Mouse (Mus musculus): ENCODE measurements around the gene Ror1.

- TF ChIP-seq CTCF (IDR thresholded peaks at IDR 0.05; ENCODE audit: low read depth, low read length) (no peak), EP300 (IDR thresholded peaks at IDR 0.05; ENCODE audit: insufficient read depth, low read depth, low read length) (no peak), POLR2A (IDR thresholded peaks at IDR 0.05; ENCODE audit: insufficient read depth, low read length) (no peak)
Measured at GRCm38 (mm10) chr4:100381760-100382159, 286.2 kb downstream of the Ror1 start.
